Mouse (Mus musculus): ENCODE measurements around the gene Xrra1. TPM values are rescaled to one million over a fixed set of nuclear protein-coding genes. Genes with fewer than 3 reads are reported as not detected.
A peak's percentile ranks its signal among the peaks of the same experiment; 100 is the strongest.

Gene Xrra1
- polyA plus RNA-seq, 1 experiment from 2014 or later, result 0.44 TPM

- ATAC-seq (ENCODE audit: low FRiP score), result no peak
- H3K9me3 ChIP-seq (ENCODE audit: control insufficient read depth, low read length), result no peaks in the 10 kb centered on the region
- no peak overlapping the region for H3K27ac ChIP-seq (ENCODE audit: low read depth, low read length)
- DNase-seq (ENCODE audit: low spot score, missing footprints), result peak; percentile 66
- no peak overlapping the region for H3K9ac ChIP-seq (ENCODE audit: low read length)
- WGBS, result 82% methylated on average over 8 of the region's 8 CpGs
- H3K4me1 ChIP-seq (ENCODE audit: control insufficient read depth, insufficient read depth, low read length), result peaks cover 17% of the 10 kb centered on the region
- H3K4me2 ChIP-seq, result no peak overlapping the region
- H3K4me3 ChIP-seq (ENCODE audit: low read depth, low read length), result no peak overlapping the region
- no peaks in the 10 kb centered on the region for H3K36me3 ChIP-seq (ENCODE audit: control insufficient read depth, insufficient read depth, low read length)
- H3K27me3 ChIP-seq (ENCODE audit: control insufficient read depth, insufficient read depth, low read length), result no peaks in the 10 kb centered on the region
These were observed 103.8 kb downstream of the Xrra1 start for GRCm38 (mm10) chr7:99962536-99963236.

- Histone ChIP-seq H3K4me2 (no peak overlapping the region), H3K4me1 (ENCODE audit: control insufficient read depth, insufficient read depth, low read length) (peaks cover 17% of the 10 kb centered on the region), H3K27ac (ENCODE audit: low read depth, low read length) (no peak overlapping the region), H3K27me3 (ENCODE audit: control insufficient read depth, insufficient read depth, low read length) (no peaks in the 10 kb centered on the region), H3K9me3 (ENCODE audit: control insufficient read depth, low read length) (no peaks in the 10 kb centered on the region), H3K9ac (ENCODE audit: low read length) (no peak overlapping the region), H3K36me3 (ENCODE audit: control insufficient read depth, insufficient read depth, low read length) (no peaks in the 10 kb centered on the region), H3K4me3 (ENCODE audit: low read depth, low read length) (no peak overlapping the region)
- DNase-seq (ENCODE audit: low spot score, missing footprints) (peak; percentile 49), ATAC-seq (ENCODE audit: low FRiP score) (no peak)
- 82% methylated on average over 3 of the region's 3 CpGs for WGBS
These were observed 104.4 kb downstream of the Xrra1 start for GRCm38 (mm10) chr7:99963237-99963860.

DNA sequence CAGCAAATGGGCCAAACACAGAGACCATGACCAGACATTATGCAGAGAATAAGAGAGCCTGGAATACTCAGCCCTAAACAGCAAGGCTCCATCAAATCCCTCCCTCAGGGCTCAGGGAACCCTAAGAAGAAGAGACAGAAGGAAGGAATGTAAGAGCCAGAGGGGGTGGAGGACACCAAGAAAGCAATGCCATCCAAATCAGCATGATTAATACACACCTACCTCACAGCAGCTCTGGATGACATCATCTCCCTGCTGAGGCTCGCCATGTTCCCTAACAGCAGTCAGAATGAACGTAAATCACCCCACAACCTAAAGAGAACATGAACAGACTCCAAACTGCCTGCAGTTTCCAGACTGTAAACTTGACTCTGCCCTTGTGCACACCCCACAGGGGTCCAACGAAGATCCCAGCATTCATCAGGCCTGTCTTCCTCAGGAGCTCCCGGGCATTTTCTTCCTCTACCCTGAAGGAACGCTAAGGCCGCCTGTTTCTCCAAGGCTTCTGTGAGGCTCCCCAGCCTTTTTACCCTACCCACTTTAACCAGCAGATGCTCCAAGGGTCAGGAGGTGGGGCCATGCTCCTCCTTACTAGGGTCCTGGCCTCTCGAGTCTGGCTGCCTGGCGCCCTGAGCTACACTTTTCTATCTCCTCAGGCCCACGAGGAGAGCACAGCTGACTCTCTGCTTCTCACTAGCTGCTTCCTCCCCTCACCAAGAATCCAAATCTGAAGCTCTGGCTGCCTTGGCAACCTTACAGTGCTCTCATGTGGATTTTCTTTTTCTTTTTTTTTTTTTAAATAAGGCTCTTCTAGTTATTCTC is 106.3 kb downstream of the Xrra1 start:
- 0 out of 2 replicates have a peak, but pooled peaks have one; percentile 40 for ATAC-seq (ENCODE audit: low FRiP score)
- Histone ChIP-seq H3K9ac (ENCODE audit: low read length) (peak overlapping the region; percentile 33; the same call in 1 of the 2 replicates), H3K4me2 (0 out of 2 replicates have a peak overlapping the region, but pooled peaks have one; percentile 13), H3K27ac (ENCODE audit: low read depth, low read length) (peak overlapping the region; percentile 30), H3K4me3 (ENCODE audit: low read depth, low read length) (no peak overlapping the region), H3K9me3 (ENCODE audit: control insufficient read depth, low read length) (no peaks in the 10 kb centered on the region), H3K27me3 (ENCODE audit: control insufficient read depth, insufficient read depth, low read length) (no peaks in the 10 kb centered on the region), H3K36me3 (ENCODE audit: control insufficient read depth, insufficient read depth, low read length) (no peaks in the 10 kb centered on the region), H3K4me1 (ENCODE audit: control insufficient read depth, insufficient read depth, low read length) (peaks cover 25% of the 10 kb centered on the region)
- DNase-seq (ENCODE audit: low spot score, missing footprints), result peak; percentile 88
- 34% methylated on average over 9 of the region's 9 CpGs for WGBS

DNA sequence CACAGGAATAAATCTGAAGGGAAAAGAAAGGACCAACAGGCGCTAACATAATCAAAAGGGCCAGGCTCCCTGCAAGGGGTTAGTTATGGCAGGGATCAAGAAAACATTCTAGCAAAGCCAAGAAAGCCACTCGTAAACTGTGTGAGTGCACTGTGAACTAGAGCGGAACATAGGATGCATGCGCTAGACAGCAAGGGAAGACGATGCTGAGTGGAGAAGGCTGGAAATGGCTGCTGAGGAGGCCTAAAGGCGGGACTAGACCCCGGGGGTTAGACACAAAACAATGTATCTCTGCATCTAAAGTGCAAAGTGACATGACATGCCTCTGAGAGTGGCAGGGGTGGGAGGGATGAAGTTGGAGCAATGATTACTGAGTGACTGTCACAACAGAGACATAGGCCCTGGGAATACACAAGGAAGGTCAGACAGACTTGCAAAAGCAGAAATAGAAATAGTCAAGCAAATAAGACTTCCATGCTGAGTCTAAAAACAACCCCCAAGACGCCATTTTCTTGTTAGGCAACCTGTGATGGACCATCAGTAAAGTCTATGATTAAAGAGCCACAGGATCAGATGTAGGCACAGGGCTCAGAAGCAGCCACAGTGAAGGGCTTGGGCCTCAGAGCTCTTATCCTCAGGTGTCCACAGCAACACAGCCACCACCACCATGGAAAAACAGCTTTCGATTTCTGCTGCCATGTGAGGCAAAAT is 107.2 kb downstream of the Xrra1 start:
- H3K27me3 ChIP-seq (ENCODE audit: control insufficient read depth, insufficient read depth, low read length), result no peaks in the 10 kb centered on the region
- H3K9ac ChIP-seq (ENCODE audit: low read length), result no peak overlapping the region
- H3K9me3 ChIP-seq (ENCODE audit: control insufficient read depth, low read length), result no peaks in the 10 kb centered on the region
- H3K27ac ChIP-seq (ENCODE audit: low read depth, low read length), result no peak overlapping the region
- no peak overlapping the region for H3K4me3 ChIP-seq (ENCODE audit: low read depth, low read length)
- no peak overlapping the region for H3K4me2 ChIP-seq
- peaks cover 25% of the 10 kb centered on the region for H3K4me1 ChIP-seq (ENCODE audit: control insufficient read depth, insufficient read depth, low read length)
- no peaks in the 10 kb centered on the region for H3K36me3 ChIP-seq (ENCODE audit: control insufficient read depth, insufficient read depth, low read length)
- peak; percentile 81 for DNase-seq (ENCODE audit: low spot score, missing footprints)
- no peak for ATAC-seq (ENCODE audit: low FRiP score)
- WGBS, result 39% methylated on average over 9 of the region's 9 CpGs

Other genes starting within 250 kb of the Xrra1 start
- gene Tpbgl, start 232.0 kb upstream of the Xrra1 start, polyA plus RNA-seq (2014; fragmentation: Nextera tagmentation; extraction: Ambion mirVana), result 0.34 and 0.92 TPM in 2 replicates
- 2.3 and 2.5 TPM in 2 replicates for gene Slco2b1, start 147.8 kb upstream of the Xrra1 start, polyA plus RNA-seq (2014; fragmentation: Nextera tagmentation; extraction: Ambion mirVana)
- gene Olfr520, start 128.8 kb upstream of the Xrra1 start, polyA plus RNA-seq (2014; fragmentation: Nextera tagmentation; extraction: Ambion mirVana), result not detected in 2 replicates
- gene Olfr521, start 95.6 kb upstream of the Xrra1 start, polyA plus RNA-seq (2014; fragmentation: Nextera tagmentation; extraction: Ambion mirVana), result not detected in 2 replicates
- 1.5 and 1.6 TPM in 2 replicates for gene Neu3, start 30.7 kb upstream of the Xrra1 start, polyA plus RNA-seq (2014; fragmentation: Nextera tagmentation; extraction: Ambion mirVana)
- 385 and 386 TPM in 2 replicates for gene Spcs2, start 4.3 kb downstream of the Xrra1 start, polyA plus RNA-seq (2014; fragmentation: Nextera tagmentation; extraction: Ambion mirVana)
- gene Rnf169, start 121.3 kb downstream of the Xrra1 start, polyA plus RNA-seq (2014; fragmentation: Nextera tagmentation; extraction: Ambion mirVana), result 6.5 and 6.6 TPM in 2 replicates
- gene Chrdl2, start 147.1 kb downstream of the Xrra1 start, polyA plus RNA-seq (2014; fragmentation: Nextera tagmentation; extraction: Ambion mirVana), result 0.11 TPM in 1 of 2 replicates, not detected in the other